Mouse (Mus musculus) right cerebral cortex, postnatal 36 days (tissue): ENCODE data around the gene Rpsa.

ENCODE experiments used
- DNase-seq, 2 experiments: peaks; one replicate each; pipeline ENCODE4 v3.0.0; 2022; ENCODE audit warnings: low spot score in 2 of 2, mixed read lengths in 1 of 2

Gene Rpsa

GRCm38 (mm10) chr9:120113456-120113855 lies 14.0 kb upstream of the Rpsa start:
- DNase-seq, result no peak

GRCm38 (mm10) chr9:120114051-120114788 lies 13.3 kb upstream of the Rpsa start:
- no peak for DNase-seq

- DNase-seq, result no peak
These were observed 12.7 kb upstream of the Rpsa start for GRCm38 (mm10) chr9:120114789-120115151.

- DNase-seq, result no peak
These were observed 11.9 kb upstream of the Rpsa start for GRCm38 (mm10) chr9:120115580-120115979.

GRCm38 (mm10) chr9:120116184-120116624 lies 11.3 kb upstream of the Rpsa start:
- DNase-seq, result no peak

- DNase-seq, result no peak
These were observed 9.3 kb upstream of the Rpsa start for GRCm38 (mm10) chr9:120118212-120118611.

- no peak for DNase-seq
These were observed 7.0 kb upstream of the Rpsa start for GRCm38 (mm10) chr9:120120503-120120902.

GRCm38 (mm10) chr9:120126868-120127267 lies 621 bp upstream of the Rpsa start:
- no peak for DNase-seq

GRCm38 (mm10) chr9:120129276-120129675 lies 1.8 kb downstream of the Rpsa start:
- no peak for DNase-seq

GRCm38 (mm10) chr9:120131784-120132288 lies 4.3 kb downstream of the Rpsa start:
- no peak for DNase-seq

GRCm38 (mm10) chr9:120132980-120133754 lies 5.7 kb downstream of the Rpsa start:
- DNase-seq, result no peak

GRCm38 (mm10) chr9:120133755-120134475 lies 6.4 kb downstream of the Rpsa start:
- no peak for DNase-seq

GRCm38 (mm10) chr9:120134529-120135160 lies 7.2 kb downstream of the Rpsa start:
- no peak for DNase-seq

GRCm38 (mm10) chr9:120135454-120135853 lies 8.0 kb downstream of the Rpsa start:
- DNase-seq, result no peak

GRCm38 (mm10) chr9:120140652-120141051 lies 13.2 kb downstream of the Rpsa start:
- peak; percentile 29 to 54 for DNase-seq

- no peak for DNase-seq
These were observed 17.0 kb downstream of the Rpsa start for GRCm38 (mm10) chr9:120144474-120144873.

- DNase-seq, result no peak
These were observed 21.8 kb downstream of the Rpsa start, which contains the start of gene Mobp for GRCm38 (mm10) chr9:120149222-120149828. Gene Mobp, plus strand, starts transcription at chr9:120149707.

- no peak for DNase-seq
These were observed 23.7 kb downstream of the Rpsa start for GRCm38 (mm10) chr9:120151152-120151551.

GRCm38 (mm10) chr9:120151906-120152399 lies 24.5 kb downstream of the Rpsa start:
- no peak for DNase-seq

GRCm38 (mm10) chr9:120158047-120158446 lies 30.6 kb downstream of the Rpsa start:
- no peak for DNase-seq

GRCm38 (mm10) chr9:120163862-120164261 lies 36.4 kb downstream of the Rpsa start:
- no peak for DNase-seq
